ENCODE assay signal across 20 mouse cellular contexts in the genomic region with DNA sequence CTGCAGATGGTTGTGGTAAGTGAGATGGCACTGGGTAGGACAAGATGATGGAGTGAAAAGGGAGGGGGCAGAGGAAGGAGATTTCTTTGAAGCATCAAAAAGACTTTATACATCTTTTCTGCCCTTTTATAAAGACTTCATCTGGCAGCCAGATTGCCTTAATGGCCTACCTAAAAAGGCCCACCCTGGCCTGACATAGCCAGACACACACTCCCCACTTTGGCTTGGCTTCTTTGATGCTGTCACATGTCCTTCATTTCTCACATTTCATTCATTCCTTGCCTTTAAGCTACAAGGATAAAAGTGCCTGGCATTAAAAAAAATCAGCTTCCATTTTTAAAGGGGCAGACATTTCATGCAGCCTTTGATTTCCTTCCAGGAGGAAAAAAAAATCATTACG.
DNase-seq lines count a peak whose midpoint lies in the region; ATAC-seq and TF ChIP-seq lines count a peak whose summit lies in the region.
"Had no signal": no experiment of that assay in that cellular context is flagged by ENCODE, and none has a peak within 500 bp of the region (broad histone marks: within the 10 kb centered on the region; RNA-seq: fewer than 3 reads in every experiment).

No protein-coding gene starts in this region.

- no peak for TF ChIP-seq EP300 in heart, postnatal 0 days (IDR thresholded peaks at IDR 0.05; ENCODE audit: low read depth)

- peaks cover 10% of the 10 kb centered on the region; the same call in 1 of the 2 replicates for H3K4me1 ChIP-seq in heart, postnatal 0 days (ENCODE audit: control insufficient read depth, insufficient read depth)
- H3K4me1 ChIP-seq in limb, embryonic 13.5 days = 0 out of 2 replicates have a peak, but pooled peaks cover 5% of the 10 kb centered on the region
- H3K4me1 ChIP-seq: neural tube, embryonic 12.5 days had no signal

- no peak overlapping the region for H3K27ac ChIP-seq in heart, postnatal 0 days (ENCODE audit: low read depth)
- no peak overlapping the region for H3K27ac ChIP-seq in limb, embryonic 13.5 days
- H3K27ac ChIP-seq: embryonic facial prominence, embryonic 12.5 days; heart, embryonic 13.5 days; neural tube, embryonic 12.5 days had no signal

- H3K36me3 ChIP-seq in heart, postnatal 0 days (replicated peaks; ENCODE audit: control insufficient read depth, insufficient read depth, low read length) = no peaks in the 10 kb centered on the region
- H3K36me3 ChIP-seq in limb, embryonic 13.5 days = no peaks in the 10 kb centered on the region
- H3K36me3 ChIP-seq: embryonic facial prominence, embryonic 12.5 days; heart, embryonic 13.5 days; neural tube, embryonic 12.5 days had no signal

- 9% methylated on average over 1 of the region's 1 CpGs for WGBS in heart, postnatal 0 days
- WGBS in limb, embryonic 13.5 days = 11% methylated on average over 1 of the region's 1 CpGs

- 0 out of 2 replicates have a peak, but pooled peaks have one; percentile 39 for ATAC-seq in heart, postnatal 0 days (ENCODE audit: insufficient read depth, low read depth)
- peak; percentile 51; the same call in 1 of the 2 replicates for ATAC-seq in limb, embryonic 13.5 days (ENCODE audit: low FRiP score, low read depth)
- no peak for ATAC-seq in granulocyte monocyte progenitor cell, adult 5-6 weeks (replicated peaks; ENCODE audit: poor library complexity, severe bottlenecking)
- ATAC-seq: hindbrain, embryonic 16.5 days; intestine, embryonic 16.5 days; Patski had no signal

- no peak overlapping the region for H3K4me3 ChIP-seq in heart, postnatal 0 days (ENCODE audit: low read depth, low read length)
- no peak overlapping the region for H3K4me3 ChIP-seq in limb, embryonic 13.5 days
- H3K4me3 ChIP-seq: embryonic facial prominence, embryonic 12.5 days; heart, embryonic 13.5 days; neural tube, embryonic 12.5 days had no signal

- no peaks in the 10 kb centered on the region for H3K9me3 ChIP-seq in heart, postnatal 0 days (replicated peaks; ENCODE audit: control insufficient read depth, low read length)
- H3K9me3 ChIP-seq in limb, embryonic 13.5 days = no peaks in the 10 kb centered on the region
- H3K9me3 ChIP-seq: embryonic facial prominence, embryonic 12.5 days; heart, embryonic 13.5 days; neural tube, embryonic 12.5 days had no signal

- peak; percentile 21 for DNase-seq in embryo, embryonic 10 days (ENCODE audit: low spot score)
- DNase-seq in embryo, embryonic 9.5 days (ENCODE audit: extremely low spot score) = no peak
- no peak for DNase-seq in heart, postnatal 0 days (ENCODE audit: low spot score)
- no peak for DNase-seq in heart, adult 8-10 months (ENCODE audit: low spot score)
- DNase-seq in embryo, embryonic 10.5 days (ENCODE audit: low spot score) = peak; percentile 31
- DNase-seq in left cerebral cortex, postnatal 14 days (ENCODE audit: low spot score in 2 of 2) = no peak
- DNase-seq: adrenal gland, postnatal 10 days; cerebellum, postnatal 10 days; kidney, postnatal 4 days; lung, adult 18-20 months; lung, postnatal 14 days; thymus, postnatal 14 days had no signal

- intact Hi-C loops in left cerebral cortex, postnatal 14 days (cut with DNase I) = no loop called here

- no peak for TF ChIP-seq CTCF in heart, postnatal 0 days (IDR thresholded peaks at IDR 0.05; ENCODE audit: low read depth)

- no peak overlapping the region for H3K9ac ChIP-seq in heart, postnatal 0 days (replicated peaks; ENCODE audit: low read depth, low read length)
- H3K9ac ChIP-seq in limb, embryonic 13.5 days = no peak overlapping the region
- H3K9ac ChIP-seq: embryonic facial prominence, embryonic 12.5 days; heart, embryonic 13.5 days; neural tube, embryonic 12.5 days had no signal

- H3K4me2 ChIP-seq in heart, postnatal 0 days (ENCODE audit: low read depth, low read length) = no peak overlapping the region
- no peak overlapping the region for H3K4me2 ChIP-seq in limb, embryonic 13.5 days (replicated peaks)
- H3K4me2 ChIP-seq: embryonic facial prominence, embryonic 12.5 days; heart, embryonic 13.5 days; neural tube, embryonic 12.5 days had no signal

- H3K27me3 ChIP-seq in heart, postnatal 0 days (ENCODE audit: control insufficient read depth, insufficient read depth, low read length) = no peaks in the 10 kb centered on the region
- no peaks in the 10 kb centered on the region for H3K27me3 ChIP-seq in limb, embryonic 13.5 days
- H3K27me3 ChIP-seq: embryonic facial prominence, embryonic 12.5 days; heart, embryonic 13.5 days; neural tube, embryonic 12.5 days; Patski had no signal

Comparison
In these comparisons a context has a peak if more than half of its experiments do, and no peak if none do; other contexts are left out.
1. DNase-seq: peak in embryo, embryonic 10 days (single experiment) and embryo, embryonic 10.5 days (single experiment); none in embryo, embryonic 9.5 days (single experiment), heart, postnatal 0 days (single experiment), heart, adult 8-10 months (single experiment) and left cerebral cortex, postnatal 14 days (0 of 2).